Mouse (Mus musculus): ENCODE data around the gene Olfr575.

Gene Olfr575

GRCm38 (mm10) chr7:102958593-102958992 is at the start of gene Olfr575:
Olfr575 (minus strand) TSS chr7:102958775.
- DNase-seq (ENCODE audit: low read depth, low spot score) = no peak

- DNase-seq (ENCODE audit: low read depth, low spot score) = no peak
These were observed 30.6 kb upstream of the Olfr575 start, which contains the start of gene Olfr578 for GRCm38 (mm10) chr7:102989224-102989623. Olfr578 (minus strand) TSS chr7:102989324.

GRCm38 (mm10) chr7:102975843-102976242 is 17.3 kb upstream of the Olfr575 start, which contains the start of gene Olfr577:
Olfr577 (minus strand) TSS chr7:102975943.
- DNase-seq (ENCODE audit: low read depth, low spot score) = no peak

GRCm38 (mm10) chr7:102974399-102974798 is 15.8 kb upstream of the Olfr575 start:
- no peak for DNase-seq (ENCODE audit: low read depth, low spot score)

GRCm38 (mm10) chr7:102962360-102962759 is 3.8 kb upstream of the Olfr575 start, which contains the start of gene Olfr576:
Olfr576 (plus strand) TSS chr7:102962660.
- DNase-seq (ENCODE audit: low read depth, low spot score) = no peak

GRCm38 (mm10) chr7:102958137-102958536 is 438 bp downstream of the Olfr575 start:
- no peak for DNase-seq (ENCODE audit: low read depth, low spot score)

- no peak for DNase-seq (ENCODE audit: low read depth, low spot score)
These were observed 7.8 kb downstream of the Olfr575 start for GRCm38 (mm10) chr7:102950732-102951131.

GRCm38 (mm10) chr7:102948167-102948566 is 10.4 kb downstream of the Olfr575 start, which contains the start of gene Olfr574:
Olfr574 (plus strand) TSS chr7:102948467.
- DNase-seq (ENCODE audit: low read depth, low spot score) = no peak

- DNase-seq (ENCODE audit: low read depth, low spot score) = no peak
These were observed 15.2 kb downstream of the Olfr575 start for GRCm38 (mm10) chr7:102943417-102943816.

- no peak for DNase-seq (ENCODE audit: low read depth, low spot score)
These were observed 16.1 kb downstream of the Olfr575 start, which contains the start of gene Olfr573-ps1 for GRCm38 (mm10) chr7:102942475-102942874. Olfr573-ps1 (minus strand) TSS chr7:102942575.

- DNase-seq (ENCODE audit: low read depth, low spot score) = no peak
These were observed 31.5 kb downstream of the Olfr575 start for GRCm38 (mm10) chr7:102927105-102927504.

- DNase-seq (ENCODE audit: low read depth, low spot score) = no peak
These were observed 34.5 kb downstream of the Olfr575 start, which contains the start of gene Olfr572 for GRCm38 (mm10) chr7:102924109-102924508. Olfr572 (plus strand) TSS chr7:102924409.

GRCm38 (mm10) chr7:102919632-102920031 is 38.9 kb downstream of the Olfr575 start:
- peak; percentile 59 for DNase-seq (ENCODE audit: low read depth, low spot score)

GRCm38 (mm10) chr7:102917032-102917875 is 41.3 kb downstream of the Olfr575 start, which contains the start of gene Olfr571:
Olfr571 (minus strand) TSS chr7:102917536.
- DNase-seq (ENCODE audit: low read depth, low spot score) = no peak

GRCm38 (mm10) chr7:102916405-102916804 is 42.2 kb downstream of the Olfr575 start:
- no peak for DNase-seq (ENCODE audit: low read depth, low spot score)

GRCm38 (mm10) chr7:102915261-102915660 is 43.3 kb downstream of the Olfr575 start:
- DNase-seq (ENCODE audit: low read depth, low spot score) = no peak
